ENCODE assay signal across 8 mouse cellular contexts in the genomic region with DNA sequence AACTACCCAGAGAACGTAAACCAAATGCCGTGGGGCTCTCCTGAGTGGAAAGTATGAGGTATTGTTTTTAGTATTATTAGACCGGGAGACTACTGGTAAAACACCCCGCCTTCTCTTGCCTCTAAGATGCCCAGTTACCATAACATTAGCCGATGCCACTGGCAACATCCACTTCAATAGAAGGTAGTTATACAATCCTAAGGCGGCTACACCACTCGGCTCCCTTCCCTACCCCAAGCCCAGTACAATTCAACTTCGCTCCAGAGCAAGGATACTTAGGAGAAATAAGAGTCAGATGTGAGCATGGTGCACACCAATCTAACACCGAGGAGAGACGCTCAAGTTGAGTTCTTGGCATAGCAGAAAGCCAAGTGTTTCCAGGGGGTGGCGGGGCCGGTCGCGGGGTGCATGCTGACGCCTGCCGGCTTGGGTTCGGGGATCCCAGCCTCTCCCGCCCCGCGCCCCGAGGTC. TPM values are rescaled to one million over a fixed set of nuclear protein-coding genes. Genes with fewer than 3 reads are reported as not detected.
DNase-seq lines count a peak whose midpoint lies in the region; ATAC-seq and TF ChIP-seq lines count a peak whose summit lies in the region.

No protein-coding gene starts in this region.

- peaks cover 62% of the 10 kb centered on the region for H3K4me1 ChIP-seq in megakaryocyte, embryonic 14.5 days
- H3K4me1 ChIP-seq in bone marrow macrophage, adult 2 months (ENCODE audit: control insufficient read depth, insufficient read depth, low read length): peaks cover 13% of the 10 kb centered on the region; the same call in 1 of the 2 replicates
- H3K4me1 ChIP-seq in heart, embryonic 16.5 days (ENCODE audit: control insufficient read depth, insufficient read depth, low read length): peaks cover 20% of the 10 kb centered on the region
- peaks cover 20% of the 10 kb centered on the region for H3K4me1 ChIP-seq in liver, postnatal 0 days (ENCODE audit: insufficient read depth)

- H3K27ac ChIP-seq in bone marrow macrophage, adult 2 months (ENCODE audit: insufficient read depth, low read depth, low read length): no peak overlapping the region
- H3K27ac ChIP-seq in heart, embryonic 16.5 days (ENCODE audit: low read length): no peak overlapping the region
- H3K27ac ChIP-seq in liver, postnatal 0 days (ENCODE audit: low read depth): no peak overlapping the region

- H3K27me3 ChIP-seq in megakaryocyte, embryonic 14.5 days (replicated peaks): peaks cover 44% of the 10 kb centered on the region
- peaks cover 22% of the 10 kb centered on the region for H3K27me3 ChIP-seq in heart, embryonic 16.5 days (ENCODE audit: control insufficient read depth, insufficient read depth, low read length)
- peaks cover 34% of the 10 kb centered on the region for H3K27me3 ChIP-seq in liver, postnatal 0 days (ENCODE audit: insufficient read depth, low read length)

- no peak for ATAC-seq in megakaryocyte, adult 5-6 weeks (ENCODE audit: poor library complexity, severe bottlenecking)
- peak; percentile 30; the same call in 1 of the 2 replicates for ATAC-seq in heart, embryonic 16.5 days (replicated peaks; ENCODE audit: extremely low read depth, insufficient read depth, low FRiP score)
- ATAC-seq in liver, postnatal 0 days: no peak

- peaks cover 2% of the 10 kb centered on the region for H3K36me3 ChIP-seq in megakaryocyte, embryonic 14.5 days (replicated peaks; ENCODE audit: low read length)
- H3K36me3 ChIP-seq in heart, embryonic 16.5 days (ENCODE audit: control insufficient read depth, insufficient read depth): no peaks in the 10 kb centered on the region
- no peaks in the 10 kb centered on the region for H3K36me3 ChIP-seq in liver, postnatal 0 days (replicated peaks; ENCODE audit: insufficient read depth, low read length)

- DNase-seq in liver, postnatal 0 days: no peak
- no peak for DNase-seq in adrenal gland, postnatal 14 days
- DNase-seq in spleen, postnatal 4 days (ENCODE audit: low spot score in 2 of 2): no peak
- no peak for DNase-seq in right cerebral cortex, postnatal 36 days (ENCODE audit: low spot score in 2 of 2)

- TF ChIP-seq EP300 in liver, postnatal 0 days (IDR thresholded peaks at IDR 0.05; ENCODE audit: low read depth): no peak

- peak overlapping the region; percentile 94 for H3K4me3 ChIP-seq in megakaryocyte, embryonic 14.5 days (replicated peaks)
- H3K4me3 ChIP-seq in bone marrow macrophage, adult 2 months (ENCODE audit: insufficient read depth, low read length): peak overlapping the region; percentile 80
- H3K4me3 ChIP-seq in heart, embryonic 16.5 days (ENCODE audit: low read length): peak overlapping the region; percentile 71
- H3K4me3 ChIP-seq in liver, postnatal 0 days (ENCODE audit: low read depth, low read length): peak overlapping the region; percentile 67

- H3K9me3 ChIP-seq in megakaryocyte, embryonic 14.5 days: no peaks in the 10 kb centered on the region
- no peaks in the 10 kb centered on the region for H3K9me3 ChIP-seq in heart, embryonic 16.5 days (replicated peaks; ENCODE audit: control insufficient read depth, low read length)
- no peaks in the 10 kb centered on the region for H3K9me3 ChIP-seq in liver, postnatal 0 days (ENCODE audit: low read length)

- TF ChIP-seq CTCF in bone marrow macrophage, adult 2 months (IDR thresholded peaks at IDR 0.05; ENCODE audit: low read depth, low read length): no peak
- no peak for TF ChIP-seq CTCF in liver, postnatal 0 days (IDR thresholded peaks at IDR 0.05; ENCODE audit: low read depth)

- H3K4me2 ChIP-seq in heart, embryonic 16.5 days (ENCODE audit: low read depth, low read length): peak overlapping the region; percentile 97
- H3K4me2 ChIP-seq in liver, postnatal 0 days (ENCODE audit: low read depth, low read length): peak overlapping the region; percentile 93

- WGBS in heart, embryonic 16.5 days: 3% methylated on average over 21 of the region's 21 CpGs
- 4% methylated on average over 17 of the region's 21 CpGs for WGBS in liver, postnatal 0 days (ENCODE audit: insufficient replicate concordance)

- peak overlapping the region; percentile 73 for H3K9ac ChIP-seq in heart, embryonic 16.5 days (ENCODE audit: low read length)
- peak overlapping the region; percentile 54; the same call in 1 of the 2 replicates for H3K9ac ChIP-seq in liver, postnatal 0 days (replicated peaks)

- TF ChIP-seq POLR2A in bone marrow macrophage, adult 2 months (IDR thresholded peaks at IDR 0.05; ENCODE audit: borderline replicate concordance, low read depth, low read length): no peak

RNA-seq across cellular contexts. Expression of gene Dusp14, which starts 1.3 kb away (rescaled TPM):
- polyA plus RNA-seq in megakaryocyte, embryonic 14.5 days (2012; ENCODE audit: insufficient read depth, low replicate concordance): 14.5 and 17.1 TPM in 2 replicates
- not detected in 2 replicates for total RNA-seq in megakaryocyte, adult 5-6 weeks (2015)
- not detected in 2 replicates for total RNA-seq in megakaryocyte, adult 5-6 weeks (2017)
- not detected in 2 replicates for polyA plus RNA-seq in bone marrow macrophage, adult 2 months (2012; ENCODE audit: insufficient read depth, insufficient read length, missing spikeins)
- polyA plus RNA-seq in heart, embryonic 16.5 days (2015; fragmentation: Nextera tagmentation; extraction: Ambion mirVana): 6.3 and 7.2 TPM in 2 replicates
- polyA plus RNA-seq in liver, postnatal 0 days (2015; fragmentation: Nextera tagmentation; extraction: Ambion mirVana): 1.7 and 1.8 TPM in 2 replicates
- 4.4 and 4.9 TPM in 2 replicates for total RNA-seq in adrenal gland, postnatal 14 days (2021)
